Mouse (Mus musculus) adipocyte (in vitro differentiated cells): ENCODE measurements at regions not wholly inside any gene's neighbourhood (a gene's known extent, or its start where the extent isn't known, plus 50 kb on each side); places are given as distances from the start of the nearest gene placed in this dataset.

ENCODE experiments used
- DNase-seq: peaks from one replicate; pipeline ENCODE4 v3.0.0-alpha.2; 2016; ENCODE audit warnings: low spot score

- DNase-seq: no peak
These were observed 103.2 kb downstream of the Fam168b start for GRCm38 (mm10) chr1:34739621-34740020.

- no peak for DNase-seq
These were observed 102.0 kb downstream of the Fam168b start for GRCm38 (mm10) chr1:34740891-34741290.

GRCm38 (mm10) chr1:34742234-34742633, 100.6 kb downstream of the Fam168b start:
- no peak for DNase-seq

- no peak for DNase-seq
These were observed 97.0 kb downstream of the Fam168b start for GRCm38 (mm10) chr1:34745881-34746280.

- no peak for DNase-seq
These were observed 93.5 kb downstream of the Fam168b start for GRCm38 (mm10) chr1:34749161-34750040.

GRCm38 (mm10) chr1:34750061-34751054, 92.5 kb downstream of the Fam168b start:
- no peak for DNase-seq

GRCm38 (mm10) chr1:34751128-34751527, 91.7 kb downstream of the Fam168b start:
- no peak for DNase-seq

GRCm38 (mm10) chr1:34753581-34753980, 89.3 kb downstream of the Fam168b start:
- no peak for DNase-seq

GRCm38 (mm10) chr1:34760547-34760946, 82.3 kb downstream of the Fam168b start:
- DNase-seq: no peak

- no peak for DNase-seq
These were observed 81.4 kb downstream of the Fam168b start for GRCm38 (mm10) chr1:34761436-34761835.

- DNase-seq: no peak
These were observed 81.0 kb downstream of the Fam168b start for GRCm38 (mm10) chr1:34761870-34762269.
